Mouse (Mus musculus) CH12.LX (cell line): ENCODE results near the gene Zglp1. TPM values are rescaled to one million over a fixed set of nuclear protein-coding genes. Genes with fewer than 3 reads are reported as not detected.

ENCODE experiments used
- DNase-seq: peaks from one replicate; pipeline ENCODE4 v3.0.0-alpha.2; 2013; ENCODE audit errors: extremely low read depth
- H3K27ac ChIP-seq: 2 replicates; pipeline ENCODE4 v1.5.1; 2012; ENCODE audit warnings: low read depth, mild to moderate bottlenecking, control low read depth, moderate library complexity; ENCODE audit not compliant: insufficient read depth
- H3K27me3 ChIP-seq: replicated peaks from 2 replicates; pipeline ENCODE3; 2012; ENCODE audit warnings: inconsistent platforms
- H3K36me3 ChIP-seq, 2 experiments: replicated peaks in 1 of 2; 2 replicates each; pipeline versions ENCODE3 to v1.6.1; 2012; ENCODE audit warnings: inconsistent platforms in 1 of 2, low read length in 1 of 2, mild to moderate bottlenecking in 1 of 2, mixed read lengths in 1 of 2, moderate library complexity in 1 of 2; ENCODE audit not compliant: control insufficient read depth in 1 of 2, insufficient read depth in 1 of 2
- H3K4me1 ChIP-seq, 2 experiments: 2 replicates each; pipeline ENCODE4 v1.6.1; 2012; ENCODE audit warnings: inconsistent platforms in 1 of 2, moderate library complexity in 1 of 2; ENCODE audit not compliant: insufficient read depth in 2 of 2, control insufficient read depth in 1 of 2
- H3K4me2 ChIP-seq: 2 replicates; pipeline ENCODE4 v1.6.1; 2012; ENCODE audit warnings: low read depth, mild to moderate bottlenecking, control low read depth; ENCODE audit not compliant: poor library complexity, insufficient read depth, severe bottlenecking
- H3K4me3 ChIP-seq, 3 experiments: fragments of 150-350 bp in 1 of 3; sonication (generic) in 1 of 3; replicated peaks in 1 of 3; 2 replicates each; pipeline versions ENCODE3 to v1.5.1; 2011 to 2012; ENCODE audit warnings: low read depth in 2 of 3, low read length in 2 of 3, mild to moderate bottlenecking in 2 of 3, moderate library complexity in 2 of 3, control low read depth in 1 of 3, improper control_type of control experiment in 1 of 3, inconsistent platforms in 1 of 3, mixed read lengths in 1 of 3; ENCODE audit not compliant: poor library complexity in 1 of 3
- H3K79me2 ChIP-seq: replicated peaks from 2 replicates; pipeline ENCODE4 v1.6.1; 2012; ENCODE audit warnings: mild to moderate bottlenecking, moderate library complexity; ENCODE audit not compliant: control insufficient read depth, poor library complexity, insufficient read depth, severe bottlenecking; ENCODE audit errors: extremely low read depth
- H3K9ac ChIP-seq: 2 replicates; pipeline ENCODE4 v1.6.1; 2012; ENCODE audit warnings: low read depth, mild to moderate bottlenecking, control low read depth, moderate library complexity; ENCODE audit not compliant: insufficient read depth
- H3K9me3 ChIP-seq: replicated peaks from 2 replicates; pipeline ENCODE3; 2012; ENCODE audit warnings: low read length, inconsistent platforms, mixed read lengths
- BHLHE40 ChIP-seq: IDR thresholded peaks from 2 replicates; pipeline ENCODE4 v1.6.1; 2011; ENCODE audit warnings: mild to moderate bottlenecking, low read depth, low read length, improper control_type of control experiment
- CHD1 ChIP-seq: IDR thresholded peaks from 2 replicates; pipeline ENCODE4 v1.6.1; 2012; ENCODE audit warnings: low read depth, low read length, improper control_type of control experiment, inconsistent platforms
- CHD2 ChIP-seq: IDR thresholded peaks from 2 replicates; pipeline ENCODE4 v1.6.1; 2011; ENCODE audit warnings: low read length, improper control_type of control experiment
- CTCF ChIP-seq, 2 experiments: IDR thresholded peaks in 1 of 2; conservative IDR thresholded peaks in 1 of 2; 2 replicates each; pipeline ENCODE4 v1.5.1; 2011 to 2012; ENCODE audit warnings: low read depth in 2 of 2, low read length in 2 of 2, improper control_type of control experiment in 1 of 2, inconsistent platforms in 1 of 2, mild to moderate bottlenecking in 1 of 2, moderate library complexity in 1 of 2
- E2F4 ChIP-seq: IDR thresholded peaks from 2 replicates; pipeline ENCODE4 v1.6.1; 2011; ENCODE audit warnings: low read depth, low read length, improper control_type of control experiment; ENCODE audit not compliant: insufficient replicate concordance
- ELF1 ChIP-seq: IDR thresholded peaks from 2 replicates; pipeline ENCODE4 v1.6.1; 2014; ENCODE audit warnings: low read depth, mild to moderate bottlenecking, inconsistent platforms, low read length, improper control_type of control experiment
- EP300 ChIP-seq: IDR thresholded peaks from 2 replicates; pipeline ENCODE4 v1.6.1; 2011; ENCODE audit warnings: low read length, improper control_type of control experiment
- ETS1 ChIP-seq: conservative IDR thresholded peaks from 2 replicates; pipeline ENCODE4 v1.6.1; 2012; ENCODE audit warnings: low read depth, mild to moderate bottlenecking, inconsistent platforms, low read length, improper control_type of control experiment, moderate library complexity
- HCFC1 ChIP-seq: IDR thresholded peaks from 2 replicates; pipeline ENCODE4 v1.6.1; 2012; ENCODE audit warnings: low read depth, mild to moderate bottlenecking, inconsistent platforms, low read length, improper control_type of control experiment
- IRF4 ChIP-seq: IDR thresholded peaks from 2 replicates; pipeline ENCODE4 v1.6.1; 2014; ENCODE audit warnings: low read depth, mild to moderate bottlenecking, inconsistent platforms, low read length, improper control_type of control experiment
- JUND ChIP-seq: conservative IDR thresholded peaks from 2 replicates; pipeline ENCODE4 v1.6.1; 2011; ENCODE audit warnings: low read depth, low read length, improper control_type of control experiment
- KAT2A ChIP-seq: IDR thresholded peaks from 2 replicates; pipeline ENCODE4 v1.6.1; 2012; ENCODE audit warnings: low read length, improper control_type of control experiment, inconsistent platforms; ENCODE audit not compliant: insufficient replicate concordance
- MAFK ChIP-seq: IDR thresholded peaks from 2 replicates; pipeline ENCODE4 v1.6.1; 2011; ENCODE audit warnings: low read length, improper control_type of control experiment; ENCODE audit not compliant: insufficient replicate concordance
- MAX ChIP-seq: IDR thresholded peaks from 2 replicates; pipeline ENCODE4 v1.6.1; 2011; ENCODE audit warnings: low read length, improper control_type of control experiment
- MAZ ChIP-seq: IDR thresholded peaks from 2 replicates; pipeline ENCODE4 v1.6.1; 2012; ENCODE audit warnings: low read depth, mild to moderate bottlenecking, inconsistent platforms, low read length, improper control_type of control experiment, moderate library complexity
- MEF2A ChIP-seq: IDR thresholded peaks from 2 replicates; pipeline ENCODE4 v1.6.1; 2014; ENCODE audit warnings: low read depth, mild to moderate bottlenecking, inconsistent platforms, low read length, improper control_type of control experiment, borderline replicate concordance
- MYC ChIP-seq: IDR thresholded peaks from 2 replicates; pipeline ENCODE4 v1.6.1; 2011; ENCODE audit warnings: low read depth, mild to moderate bottlenecking, improper control_type of control experiment, low read length
- NRF1 ChIP-seq: IDR thresholded peaks from 2 replicates; pipeline ENCODE4 v1.6.1; 2014; ENCODE audit warnings: low read depth, mild to moderate bottlenecking, inconsistent platforms, low read length, improper control_type of control experiment, moderate library complexity
- PAX5 ChIP-seq: IDR thresholded peaks from 2 replicates; pipeline ENCODE4 v1.6.1; 2012; ENCODE audit warnings: low read length, inconsistent platforms, mixed read lengths
- RAD21 ChIP-seq: IDR thresholded peaks from 2 replicates; pipeline ENCODE4 v1.6.1; 2011; ENCODE audit warnings: low read depth, mild to moderate bottlenecking, low read length, improper control_type of control experiment, moderate library complexity
- SIN3A ChIP-seq: IDR thresholded peaks from 2 replicates; pipeline ENCODE4 v1.6.1; 2012; ENCODE audit warnings: low read length, improper control_type of control experiment, inconsistent platforms
- TBP ChIP-seq: conservative IDR thresholded peaks from 2 replicates; pipeline ENCODE4 v1.6.1; 2011; ENCODE audit warnings: low read depth, low read length, improper control_type of control experiment
- TCF12 ChIP-seq: IDR thresholded peaks from 2 replicates; pipeline ENCODE4 v1.6.1; 2014; ENCODE audit warnings: low read depth, mild to moderate bottlenecking, inconsistent platforms, low read length, improper control_type of control experiment
- UBTF ChIP-seq: IDR thresholded peaks from 2 replicates; pipeline ENCODE4 v1.6.1; 2012; ENCODE audit warnings: low read depth, mild to moderate bottlenecking, inconsistent platforms, low read length, improper control_type of control experiment, moderate library complexity
- USF1 ChIP-seq: IDR thresholded peaks from 2 replicates; pipeline ENCODE4 v1.6.1; 2014; ENCODE audit warnings: low read depth, mild to moderate bottlenecking, inconsistent platforms, low read length, improper control_type of control experiment
- USF2 ChIP-seq: conservative IDR thresholded peaks from 2 replicates; pipeline ENCODE4 v1.6.1; 2011; ENCODE audit warnings: low read depth, low read length, improper control_type of control experiment
- ZC3H11A ChIP-seq: IDR thresholded peaks from 2 replicates; pipeline ENCODE4 v1.6.1; 2012; ENCODE audit warnings: low read depth, mild to moderate bottlenecking, inconsistent platforms, low read length, improper control_type of control experiment
- ZKSCAN1 ChIP-seq: IDR thresholded peaks from 2 replicates; pipeline ENCODE4 v1.6.1; 2012; ENCODE audit warnings: low read depth, inconsistent platforms, low read length, improper control_type of control experiment, borderline replicate concordance
- ZMIZ1 ChIP-seq: IDR thresholded peaks from 2 replicates; pipeline ENCODE4 v1.6.1; 2012; ENCODE audit warnings: low read depth, mild to moderate bottlenecking, inconsistent platforms, low read length, improper control_type of control experiment
- ZNF384 ChIP-seq: IDR thresholded peaks from 2 replicates; pipeline ENCODE4 v1.6.1; 2012; ENCODE audit warnings: low read depth, low read length, improper control_type of control experiment, inconsistent platforms
- dilution Hi-C: fragments of 300-500 bp; cut with MboI; formaldehyde crosslinking; loops from 2 replicates; pipeline ENCODE4 v1.14.3; 2020; ENCODE audit warnings: low sequenced_read_pairs; ENCODE audit not compliant: extremely low pct_unique_long_range_greater_than_20kb, extremely low pct_ligation_motif_present
- in situ Hi-C: fragments of 300-500 bp; cut with MboI; formaldehyde crosslinking; loops from 3 replicates; pipeline ENCODE4 v1.14.3; 2019; ENCODE audit warnings: low sequenced_read_pairs, low pct_ligation_motif_present, low pct_unique_long_range_greater_than_20kb, mixed read lengths
- polyA plus RNA-seq: library from polyadenylated mRNA; unstranded; fragments of >175 nt; gene quantifications from 2 replicates; pipeline ENCODE4 v1.2.1, GENCODE M21; 2012; ENCODE audit warnings: low read depth; ENCODE audit not compliant: insufficient read length
- total RNA-seq, 2 experiments: library from RNA; depleted of rRNA; stranded (reverse); fragments of 300-350 nt in 1 of 2; fragments of >200 nt in 1 of 2; gene quantifications; 2 replicates each; pipeline ENCODE4 v1.2.3; 2012 to 2014

Gene Zglp1
- 1.1 TPM in 1 of 2 replicates, not detected in the other for total RNA-seq (2012; rRNA removed)
- 1.3 TPM in 1 of 2 replicates, not detected in the other for total RNA-seq (2014; rRNA removed)
- polyA plus RNA-seq: 0.87 and 0.98 TPM in 2 replicates

DNA sequence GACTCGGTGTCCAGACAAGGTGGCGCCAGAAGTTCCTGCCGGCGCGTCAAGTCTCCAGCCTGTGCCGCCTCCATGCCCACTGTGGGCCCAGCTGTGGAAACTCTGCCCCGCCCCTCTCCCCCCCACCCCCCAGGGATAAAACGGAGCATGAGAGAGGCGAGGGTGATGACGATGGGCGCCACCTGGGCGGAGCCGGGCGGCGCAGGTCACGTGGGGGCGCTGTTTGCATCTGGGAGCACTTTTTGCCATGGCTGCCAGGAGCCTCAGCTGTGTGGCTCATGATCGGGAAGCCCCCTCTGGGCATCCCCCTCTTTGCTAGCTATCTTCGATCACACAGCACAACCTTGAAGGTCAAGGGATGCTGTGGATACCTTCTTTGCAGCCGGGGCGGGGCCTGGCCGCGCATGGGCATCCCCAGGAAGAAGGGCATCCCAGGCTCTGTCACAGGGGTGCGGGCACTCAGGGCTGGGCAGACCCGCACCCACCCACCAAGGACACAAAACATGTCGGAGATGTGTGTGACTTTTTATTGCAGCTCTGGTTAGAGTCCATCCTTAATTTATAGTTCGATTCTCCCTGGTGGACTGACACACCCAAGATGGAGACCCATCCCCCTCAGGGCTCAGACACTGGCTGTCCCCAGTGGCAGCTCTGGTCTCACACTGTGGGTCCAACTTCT lies at the start of gene Zglp1:
Gene Zglp1 (minus strand): TSS at position 88 of the 679 bp plus-strand sequence.
- Histone ChIP-seq H3K79me2 (peaks cover 26% of the 10 kb centered on the region), H3K4me2 (no peak within 1 kb of the TSS), H3K36me3 (peaks cover 65 to 86% of the 10 kb centered on the region in 2 experiments), H3K9me3 (no peaks in the 10 kb centered on the region), H3K27ac (no peak within 1 kb of the TSS), H3K4me3 (no peak within 1 kb of the TSS), H3K27me3 (no peaks in the 10 kb centered on the region), H3K9ac (no peak within 1 kb of the TSS), H3K4me1 (peaks cover 8 to 35% of the 10 kb centered on the region in 2 experiments)
- dilution Hi-C loops: no loop called here
- in situ Hi-C loops: no loop called here
- no peak for DNase-seq
- no peak for TF ChIP-seq KAT2A
- TF ChIP-seq TBP: no peak
- TF ChIP-seq ETS1: no peak
- no peak for TF ChIP-seq ZMIZ1
- TF ChIP-seq ZC3H11A: no peak
- TF ChIP-seq ZNF384: no peak
- no peak for TF ChIP-seq ELF1
- no peak for TF ChIP-seq MAFK
- TF ChIP-seq JUND: no peak
- TF ChIP-seq USF1: no peak
- no peak for TF ChIP-seq MYC
- TF ChIP-seq TCF12: no peak
- TF ChIP-seq IRF4: no peak
- TF ChIP-seq HCFC1: no peak
- TF ChIP-seq MEF2A: no peak
- no peak for TF ChIP-seq ZKSCAN1
- no peak for TF ChIP-seq E2F4
- TF ChIP-seq CTCF (conservative IDR thresholded peaks at IDR 0.05 in 1 of 2, IDR thresholded peaks at IDR 0.05 in 1 of 2; ENCODE audit: low read depth in 2 of 2, low read length in 2 of 2): no peak
- no peak for TF ChIP-seq UBTF
- no peak for TF ChIP-seq NRF1
- TF ChIP-seq, all 38 proteins: peak for 0

DNA sequence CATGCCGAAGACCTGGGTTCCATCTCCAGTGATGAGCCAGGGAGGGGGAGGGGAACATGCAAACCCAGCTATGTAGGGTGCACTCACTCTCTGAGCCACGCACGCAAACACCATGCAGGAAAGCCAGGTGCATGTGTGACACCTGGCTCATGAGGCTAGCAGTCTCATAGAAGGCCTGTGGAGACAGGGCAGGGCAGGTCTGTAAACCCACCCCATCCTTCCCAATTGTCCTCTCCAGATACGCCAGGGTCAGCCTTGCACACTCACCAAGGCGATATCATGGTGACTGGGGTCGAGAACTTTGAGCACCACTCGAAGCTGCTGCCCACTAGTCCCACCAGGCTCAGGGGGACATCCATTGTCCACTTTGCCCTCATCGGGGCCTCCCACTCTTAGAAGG lies 48.2 kb upstream of the Zglp1 start:
- Histone ChIP-seq H3K79me2 (no peaks in the 10 kb centered on the region), H3K27ac (no peak overlapping the region), H3K4me3 (no peak overlapping the region), H3K27me3 (no peaks in the 10 kb centered on the region), H3K4me2 (no peak overlapping the region), H3K9ac (no peak overlapping the region), H3K4me1 (0 out of 4 replicates have a peak, but pooled peaks cover 0 to 5% of the 10 kb centered on the region in 2 experiments), H3K36me3 (peaks cover 77 to 81% of the 10 kb centered on the region in 2 experiments), H3K9me3 (no peaks in the 10 kb centered on the region)
- dilution Hi-C loops (no loop called here), in situ Hi-C loops (no loop called here)
- TF ChIP-seq ETS1 (no peak), CHD2 (no peak), ZC3H11A (no peak), MEF2A (no peak), EP300 (no peak), BHLHE40 (no peak), SIN3A (no peak), RAD21 (no peak), MYC (no peak), TCF12 (no peak), PAX5 (no peak), USF2 (no peak), MAZ (no peak), MAX (no peak), CTCF (conservative IDR thresholded peaks at IDR 0.05 in 1 of 2, IDR thresholded peaks at IDR 0.05 in 1 of 2; ENCODE audit: low read depth in 2 of 2, low read length in 2 of 2) (no peak), MAFK (no peak), CHD1 (no peak)
- no peak for DNase-seq
